Mouse (Mus musculus) heart, embryonic 13.5 days (tissue): ENCODE results near the gene Tln2. TPM values are rescaled to one million over a fixed set of nuclear protein-coding genes. Genes with fewer than 3 reads are reported as not detected.
A peak's percentile ranks its signal among the peaks of the same experiment; 100 is the strongest.

ENCODE experiments used
- ATAC-seq: fragments of 200-750 bp; cut with Nextera tagmentation; 2 replicates; pipeline ENCODE4 v1.8.0; 2017; ENCODE audit warnings: moderate TSS enrichment; ENCODE audit not compliant: insufficient number of reproducible peaks, low FRiP score, low TSS enrichment; ENCODE audit errors: extremely low read depth
- H3K27ac ChIP-seq: fragments of 300-500 bp; sonication (generic); replicated peaks from 2 replicates; pipeline ENCODE4 v1.5.1; 2015; ENCODE audit warnings: moderate library complexity, mild to moderate bottlenecking, inconsistent platforms
- H3K27me3 ChIP-seq: fragments of 300-500 bp; sonication (generic); replicated peaks from 2 replicates; pipeline ENCODE4 v1.6.1; 2015; ENCODE audit warnings: mild to moderate bottlenecking, inconsistent platforms
- H3K36me3 ChIP-seq: fragments of 300-500 bp; sonication (generic); 2 replicates; pipeline ENCODE4 v1.6.1; 2015; ENCODE audit warnings: mild to moderate bottlenecking, inconsistent platforms
- H3K4me1 ChIP-seq: fragments of 300-500 bp; sonication (generic); 2 replicates; pipeline ENCODE4 v1.6.1; 2015; ENCODE audit warnings: inconsistent platforms
- H3K4me2 ChIP-seq: fragments of 300-500 bp; sonication (generic); 2 replicates; pipeline ENCODE4 v1.6.1; 2015; ENCODE audit warnings: inconsistent platforms, mild to moderate bottlenecking, moderate library complexity
- H3K4me3 ChIP-seq: fragments of 300-500 bp; sonication (generic); 2 replicates; pipeline ENCODE4 v1.5.1; 2015; ENCODE audit warnings: moderate library complexity, mild to moderate bottlenecking, inconsistent platforms
- H3K9ac ChIP-seq: fragments of 300-500 bp; sonication (generic); 2 replicates; pipeline ENCODE4 v1.6.1; 2015; ENCODE audit warnings: inconsistent platforms, mild to moderate bottlenecking, moderate library complexity
- H3K9me3 ChIP-seq: fragments of 300-500 bp; sonication (generic); 2 replicates; pipeline ENCODE4 v1.6.1; 2016; ENCODE audit warnings: inconsistent platforms
- WGBS: fragments of 180-500 bp; shearing (Covaris S2); methylation state at CpG from one replicate; pipeline ENCODE4 v1.1.7; 2015; ENCODE audit warnings: mixed read lengths; 5-methylcytosine and 5-hydroxymethylcytosine counted together
- microRNA counts: library from miRNA; unstranded; fragments of <30 nt; microRNA quantifications from one replicate; lab custom pipeline; 2016
- microRNA-seq: library from miRNA; unstranded; fragments of <30 nt; microRNA quantifications from one replicate; pipeline ENCODE4, GENCODE M21; 2016
- polyA plus RNA-seq: library from polyadenylated mRNA; unstranded; fragments of >200 nt; fragmentation: Nextera tagmentation; extraction: Ambion mirVana; gene quantifications from 2 replicates; pipeline ENCODE4 v1.2.1, GENCODE M21; 2015

The Tln2 gene
- polyA plus RNA-seq, 1 experiment from 2014 or later, result 55.3 TPM

GRCm38 (mm10) chr9:67173816-67174215 is 385.7 kb downstream of the Tln2 start:
- Histone ChIP-seq H3K36me3 (no peaks in the 10 kb centered on the region), H3K9ac (no peak overlapping the region), H3K27ac (no peak overlapping the region), H3K9me3 (peaks cover 11% of the 10 kb centered on the region; the same call in 1 of the 2 replicates), H3K4me2 (no peak overlapping the region), H3K4me1 (peaks cover 39% of the 10 kb centered on the region), H3K27me3 (no peaks in the 10 kb centered on the region), H3K4me3 (no peak overlapping the region)
- no peak for ATAC-seq
- WGBS, result 84% methylated on average over 6 of the region's 6 CpGs

DNA sequence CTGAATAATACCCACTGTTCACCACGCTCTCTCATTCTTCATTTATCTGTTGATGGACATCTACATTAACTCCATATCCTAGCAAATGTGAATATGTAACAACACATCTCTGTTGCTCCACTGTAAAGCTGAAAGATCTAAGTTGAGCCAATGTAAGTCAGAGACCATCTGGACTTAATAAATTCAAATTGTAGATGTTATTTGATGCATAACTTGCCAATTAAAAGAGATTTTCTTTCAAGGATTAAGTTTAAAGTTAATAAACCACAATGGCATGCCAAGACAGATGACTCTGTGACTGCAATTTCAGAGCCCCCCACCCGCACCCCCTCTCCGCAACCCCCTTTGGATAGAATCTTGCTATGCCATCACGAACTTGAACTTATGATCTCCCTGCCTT is 386.3 kb downstream of the Tln2 start:
- H3K4me3 ChIP-seq, result no peak overlapping the region
- H3K4me2 ChIP-seq, result no peak overlapping the region
- ATAC-seq, result no peak
- no peak overlapping the region for H3K27ac ChIP-seq
- H3K9me3 ChIP-seq, result peaks cover 11% of the 10 kb centered on the region; the same call in 1 of the 2 replicates
- no peaks in the 10 kb centered on the region for H3K27me3 ChIP-seq
- H3K4me1 ChIP-seq, result peaks cover 36% of the 10 kb centered on the region
- H3K36me3 ChIP-seq, result no peaks in the 10 kb centered on the region
- H3K9ac ChIP-seq, result no peak overlapping the region
- 86% methylated on average over 4 of the region's 4 CpGs for WGBS

- Histone ChIP-seq H3K4me1 (peaks cover 28% of the 10 kb centered on the region), H3K4me3 (no peak overlapping the region), H3K36me3 (no peaks in the 10 kb centered on the region), H3K9me3 (peaks cover 11% of the 10 kb centered on the region; the same call in 1 of the 2 replicates), H3K9ac (no peak overlapping the region), H3K27ac (peak overlapping the region; percentile 85), H3K4me2 (peak overlapping the region; percentile 30; the same call in 1 of the 2 replicates), H3K27me3 (no peaks in the 10 kb centered on the region)
- no peak for ATAC-seq
- WGBS, result 75% methylated on average over 4 of the region's 4 CpGs
Measured at GRCm38 (mm10) chr9:67171409-67171808, 388.1 kb downstream of the Tln2 start.

GRCm38 (mm10) chr9:67170759-67171158 is 388.7 kb downstream of the Tln2 start:
- WGBS, result 12% methylated on average over 8 of the region's 8 CpGs
- Histone ChIP-seq H3K4me3 (no peak overlapping the region), H3K4me2 (peak overlapping the region; percentile 30), H3K4me1 (peaks cover 28% of the 10 kb centered on the region), H3K9ac (no peak overlapping the region), H3K36me3 (no peaks in the 10 kb centered on the region), H3K27me3 (no peaks in the 10 kb centered on the region), H3K27ac (peak overlapping the region; percentile 85), H3K9me3 (peaks cover 11% of the 10 kb centered on the region; the same call in 1 of the 2 replicates)
- no peak for ATAC-seq

GRCm38 (mm10) chr9:67170047-67170446 is 389.5 kb downstream of the Tln2 start:
- H3K9ac ChIP-seq, result 0 out of 2 replicates have a peak overlapping the region, but pooled peaks have one; percentile 6

More at GRCm38 (mm10) chr9:67170047-67170446, 389.5 kb downstream of the Tln2 start:
- Histone ChIP-seq H3K27ac (peak overlapping the region; percentile 85), H3K36me3 (no peaks in the 10 kb centered on the region), H3K9me3 (peaks cover 11% of the 10 kb centered on the region; the same call in 1 of the 2 replicates), H3K27me3 (no peaks in the 10 kb centered on the region), H3K4me3 (no peak overlapping the region), H3K4me2 (no peak overlapping the region; the same call in 1 of the 2 replicates), H3K4me1 (peaks cover 31% of the 10 kb centered on the region)
- ATAC-seq, result no peak
- WGBS, result 67% methylated on average over 3 of the region's 3 CpGs

MicroRNAs encoded within 50 kb of the gene (microRNA counts, 519-probe panel; counts per million panel counts)
- 2,107 counts per million, percentile 63 among the panel's probes with 10 or more counts for microRNA mmu-miR-190 (lab: Ali Mortazavi, UCI)

Small RNA genes lying within 50 kb of the gene (microRNA-seq; reads per million reads assigned to microRNA genes)
- 145 reads per million, percentile 59 among the genes with 10 or more reads in this experiment for gene Mir190a

Other genes starting within 250 kb of the Tln2 start
- 0.71 and 1.1 TPM in 2 replicates for gene C2cd4b, start 199.7 kb upstream of the Tln2 start, polyA plus RNA-seq